Mouse (Mus musculus) thymus, postnatal 14 days (tissue): ENCODE measurements around the gene Hnrnpa1.

Source experiments
- DNase-seq: peaks from one replicate; pipeline ENCODE4 v3.0.0; 2021

The Hnrnpa1 gene

DNA sequence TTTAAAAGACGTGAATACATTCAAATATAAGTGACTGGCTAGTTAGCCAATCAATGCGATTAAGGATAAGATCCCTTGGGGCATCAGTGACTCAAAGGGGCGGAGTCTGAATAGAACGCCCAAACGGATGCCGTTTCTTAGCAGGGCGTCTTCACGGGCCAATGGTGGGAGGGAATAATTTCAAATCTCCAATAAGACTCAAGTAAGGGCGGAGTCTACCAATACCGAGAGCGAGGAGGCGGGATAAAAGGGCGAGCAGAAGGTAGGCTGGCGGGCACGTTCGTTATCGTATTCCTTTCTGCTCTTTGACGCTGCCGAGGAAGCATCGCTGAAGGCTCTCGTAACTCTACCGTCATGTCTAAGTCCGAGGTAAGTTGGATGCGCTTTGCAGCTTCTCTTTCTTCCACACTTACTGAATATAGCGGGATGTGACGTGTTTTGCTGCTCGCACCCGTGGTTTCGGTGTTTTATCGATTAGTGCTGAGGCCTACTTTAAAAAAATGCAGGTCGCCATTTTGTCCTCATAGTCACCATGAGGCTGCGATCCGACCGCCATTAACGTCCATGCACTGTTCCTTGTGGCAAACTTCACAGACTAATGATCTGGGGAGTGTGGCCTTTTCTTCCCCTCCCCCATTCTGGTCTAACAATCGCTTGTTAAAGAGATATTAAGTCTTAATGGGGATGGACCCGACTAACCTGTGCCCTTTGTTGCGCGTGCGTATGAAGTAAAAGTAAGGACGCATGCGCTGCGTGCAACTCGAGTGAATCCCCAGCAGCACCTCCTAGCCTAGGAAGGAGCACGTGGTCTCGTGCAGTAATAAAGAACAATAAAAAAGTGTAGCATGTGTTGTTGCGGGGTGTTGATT lies at the start of gene Hnrnpa1:
Gene Hnrnpa1, plus strand, starts transcription at position 273 of the 869 bp plus-strand sequence.
- peak; percentile 93 for DNase-seq

DNA sequence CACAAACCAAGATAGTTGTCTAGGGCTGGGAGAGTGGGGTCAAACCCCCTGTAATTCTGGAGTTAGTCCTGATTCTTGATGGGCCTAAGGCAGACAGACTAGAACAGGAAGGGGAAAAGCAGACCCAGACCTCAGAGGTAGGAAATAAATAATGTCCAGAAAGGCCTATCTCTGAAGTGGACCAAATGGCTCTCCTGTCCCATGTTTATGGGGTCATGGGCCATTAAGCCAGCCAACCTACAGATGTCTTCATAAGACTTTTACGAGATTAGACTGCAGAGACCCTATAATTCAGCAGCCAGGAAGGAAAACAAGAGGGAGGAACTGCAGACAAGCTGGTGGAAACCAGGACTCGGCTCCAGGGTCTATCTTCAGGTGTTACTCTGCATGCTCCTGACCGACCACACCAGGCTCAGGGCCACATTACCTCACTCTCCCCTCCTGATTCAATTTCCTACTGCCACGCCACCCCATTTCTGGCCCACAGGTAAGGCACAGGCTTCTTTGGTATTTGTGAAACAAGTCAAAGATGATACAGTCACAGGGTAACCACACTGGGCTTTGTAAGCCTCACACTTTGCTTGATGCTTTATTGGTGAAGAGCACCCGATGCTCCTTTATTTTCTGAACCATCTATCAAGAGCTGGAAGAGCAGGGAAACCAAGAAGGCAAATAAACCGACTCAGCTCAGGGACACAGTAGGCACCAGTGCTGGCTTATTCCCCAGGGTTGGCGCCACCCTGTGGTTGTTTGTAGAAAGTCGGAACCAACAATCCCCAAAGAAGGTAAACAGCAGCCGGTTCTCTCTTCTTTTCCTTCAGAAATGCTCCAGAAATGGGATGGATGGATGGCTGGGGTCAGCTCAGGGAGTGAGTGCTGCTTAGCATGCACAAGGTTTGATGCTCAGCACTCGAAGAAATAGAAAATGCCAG lies 49.4 kb upstream of the Hnrnpa1 start:
- peak; percentile 45 for DNase-seq

DNA sequence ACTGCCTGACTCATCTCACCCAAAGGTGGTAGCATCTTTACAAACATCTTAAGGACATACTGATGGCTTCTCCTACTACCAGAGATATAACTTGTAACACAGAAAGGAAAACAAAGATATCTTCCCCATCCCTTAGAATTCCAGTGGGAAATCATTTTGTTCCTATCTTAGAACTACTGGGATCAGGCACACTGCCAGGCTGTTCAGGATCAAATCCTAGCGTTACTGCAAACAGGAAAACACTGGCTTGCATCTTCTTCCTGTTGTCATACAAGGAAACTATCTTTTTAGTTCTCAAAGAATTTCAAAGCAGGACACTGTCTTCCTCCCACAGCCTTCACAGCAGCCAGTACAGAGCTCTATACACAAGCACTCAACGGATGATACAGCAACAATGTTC lies 46.6 kb upstream of the Hnrnpa1 start:
- no peak for DNase-seq

DNA sequence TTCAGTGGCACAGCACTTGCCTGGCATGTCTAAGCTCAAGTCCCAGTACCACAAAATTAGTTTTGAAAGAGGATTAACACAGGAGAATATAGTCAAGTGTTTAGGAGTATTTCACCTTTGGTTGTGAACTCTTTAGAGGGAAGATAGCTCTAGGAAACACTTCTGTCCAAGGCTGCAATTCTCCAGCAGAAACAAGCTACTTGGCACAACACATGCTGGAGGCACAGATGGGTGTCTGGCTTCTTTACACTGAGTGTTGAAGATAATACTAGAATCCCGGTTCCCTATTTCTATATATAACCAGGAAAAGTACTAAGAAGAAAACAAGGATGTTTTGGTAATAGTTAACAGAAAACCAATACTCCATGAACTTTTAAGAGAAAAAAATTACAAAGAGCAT lies 43.4 kb upstream of the Hnrnpa1 start:
- no peak for DNase-seq

DNA sequence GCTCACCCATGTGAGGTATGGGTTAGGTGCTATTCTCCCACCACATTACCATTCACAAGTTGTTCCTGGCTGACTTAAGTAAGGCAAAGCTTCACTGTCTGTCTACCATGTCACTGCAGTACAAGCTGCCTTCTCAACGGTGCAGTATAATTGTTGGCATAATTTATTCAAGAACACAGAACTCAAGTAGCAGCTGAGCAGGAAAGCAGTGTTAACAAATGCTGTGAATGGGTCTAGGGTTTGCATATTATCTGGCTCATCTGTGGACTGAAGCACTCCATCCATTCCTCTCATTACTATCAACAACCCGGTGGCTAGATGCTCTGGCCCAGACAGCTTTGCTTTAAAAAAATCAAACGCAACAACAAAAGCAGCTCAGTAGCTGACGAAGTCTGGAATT lies 42.4 kb upstream of the Hnrnpa1 start:
- DNase-seq: no peak

DNA sequence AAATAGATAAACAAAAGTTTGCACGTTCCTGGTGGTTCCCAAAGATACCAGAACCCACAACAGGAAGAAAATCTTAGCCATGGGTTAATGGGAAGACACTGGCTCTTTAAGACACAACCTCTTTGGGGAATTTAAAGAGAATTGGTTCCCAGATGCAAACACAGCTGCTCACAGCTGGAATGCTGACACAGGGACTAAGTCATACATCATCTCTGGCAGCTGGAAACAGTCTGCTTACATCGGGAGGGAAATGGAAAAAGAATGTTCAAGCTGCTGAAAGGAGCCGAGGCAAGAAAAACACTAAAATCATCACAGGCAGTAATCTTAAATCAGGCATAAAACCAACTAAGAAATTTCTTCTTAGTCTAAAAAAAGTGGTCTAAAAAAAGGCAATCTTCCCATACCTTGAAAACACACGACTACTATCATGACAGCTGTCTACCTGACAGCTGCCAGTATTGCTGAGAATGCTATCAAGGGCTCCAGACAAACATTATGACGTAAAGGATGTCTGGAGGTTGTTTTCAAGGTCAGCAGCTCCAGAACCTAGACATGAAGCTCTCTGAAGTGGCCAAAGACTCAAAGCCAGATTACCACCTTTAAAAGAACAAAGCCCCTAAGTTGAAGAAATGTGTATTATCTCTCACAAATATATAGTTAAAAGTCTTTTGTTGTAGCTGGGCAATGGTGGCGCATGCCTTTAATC lies 38.0 kb upstream of the Hnrnpa1 start:
- DNase-seq: no peak

DNA sequence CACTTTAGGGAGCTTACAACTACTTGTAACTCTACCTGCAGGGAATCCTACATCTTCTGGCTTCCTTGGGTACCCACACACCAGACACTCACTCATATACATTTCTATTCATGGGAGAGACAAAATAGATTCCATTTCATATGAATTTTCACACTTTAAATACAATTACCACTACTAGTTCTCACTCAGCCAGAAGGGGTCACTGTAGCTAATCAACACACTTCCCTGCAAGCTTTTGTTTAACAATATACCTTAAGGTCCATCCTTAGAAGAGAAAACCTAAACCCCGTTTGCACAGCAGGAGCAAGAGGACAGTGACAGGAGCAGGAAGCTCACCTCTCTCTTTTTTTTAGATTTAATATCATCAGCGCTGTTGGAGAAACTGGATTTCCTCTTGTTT lies 35.1 kb upstream of the Hnrnpa1 start:
- peak; percentile 28 for DNase-seq

DNA sequence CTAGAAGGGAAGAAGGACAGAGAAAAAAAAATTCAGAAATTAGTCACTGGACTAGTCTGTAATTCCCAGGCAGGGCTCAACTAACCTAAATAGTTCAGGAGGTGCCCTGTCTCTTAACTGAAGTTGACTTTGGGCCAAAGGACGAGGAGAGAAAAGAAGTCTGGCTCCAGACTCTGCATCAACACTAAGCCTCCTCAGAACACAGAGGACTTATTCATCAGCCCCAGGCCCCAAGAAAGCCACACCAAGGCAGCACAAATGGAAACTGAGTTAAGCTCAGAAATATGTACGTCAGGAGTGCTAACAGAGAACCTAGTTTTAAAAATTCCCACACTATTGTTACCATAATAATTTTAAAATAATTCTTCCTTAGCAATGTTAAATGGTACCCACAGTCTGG lies 26.1 kb upstream of the Hnrnpa1 start:
- DNase-seq: no peak

DNA sequence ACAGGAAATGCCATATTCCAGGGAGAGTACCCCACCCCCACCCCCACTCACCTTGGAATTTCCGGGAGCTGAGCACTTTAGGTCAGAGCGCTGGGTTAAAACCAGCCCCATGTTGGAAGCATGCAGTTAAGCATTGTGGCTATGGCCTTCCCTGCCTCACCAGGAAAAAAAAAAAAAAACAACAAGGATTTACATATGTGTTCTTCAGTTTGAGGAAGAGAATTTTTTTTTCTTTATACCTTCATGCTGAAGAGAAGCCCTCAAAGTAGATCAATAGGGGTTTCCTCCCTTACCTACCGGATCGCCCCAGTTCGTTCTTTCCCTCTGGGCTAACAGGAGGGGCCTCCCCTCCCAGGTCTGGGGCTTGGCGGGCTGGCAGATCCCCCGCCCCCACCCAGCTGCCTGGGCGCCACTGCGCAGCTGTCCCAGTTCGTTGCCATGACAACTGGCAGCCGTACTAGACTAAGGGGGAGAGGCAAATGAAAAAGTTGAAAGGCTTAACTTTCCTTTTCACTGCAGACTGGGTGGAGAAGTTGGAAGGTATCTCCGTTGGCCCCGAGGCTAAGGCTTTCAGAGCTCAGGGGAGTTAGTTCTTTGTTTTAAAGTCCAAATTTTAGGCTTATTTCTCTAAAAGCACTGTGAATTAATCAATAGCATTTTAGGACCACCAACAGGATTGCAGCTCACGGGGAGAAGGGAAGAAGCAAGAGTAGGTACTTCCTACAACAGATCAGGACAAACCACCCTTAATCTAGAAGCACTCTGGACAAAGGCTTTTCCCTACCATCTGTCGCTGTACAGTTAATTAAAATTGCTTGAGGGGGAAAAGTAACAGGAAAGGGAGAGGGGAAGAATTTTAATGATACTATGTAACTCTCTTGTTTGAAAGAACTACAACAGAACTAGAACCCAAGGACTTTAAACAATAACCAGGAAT lies 25.0 kb upstream of the Hnrnpa1 start:
- peak; percentile 95 for DNase-seq

DNA sequence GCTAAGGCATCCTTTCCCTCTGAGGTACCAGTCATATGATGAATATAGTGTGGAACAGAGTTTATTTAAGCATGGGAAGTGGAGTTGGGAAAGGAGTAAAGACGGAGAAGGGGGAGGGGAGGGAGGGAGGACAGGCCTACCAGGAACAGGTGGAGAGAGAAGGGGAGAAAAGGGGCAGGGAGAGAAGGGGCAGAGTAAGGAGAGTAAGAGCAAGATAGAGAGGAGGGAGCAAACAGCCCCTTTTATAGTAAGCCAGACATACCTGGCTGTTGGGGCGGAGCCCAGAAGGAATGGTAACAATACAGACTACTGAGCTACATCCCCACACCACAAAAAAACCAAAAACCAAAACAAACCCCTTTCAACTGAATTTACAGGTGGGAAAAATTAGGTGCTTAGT lies 24.2 kb upstream of the Hnrnpa1 start:
- DNase-seq: no peak

DNA sequence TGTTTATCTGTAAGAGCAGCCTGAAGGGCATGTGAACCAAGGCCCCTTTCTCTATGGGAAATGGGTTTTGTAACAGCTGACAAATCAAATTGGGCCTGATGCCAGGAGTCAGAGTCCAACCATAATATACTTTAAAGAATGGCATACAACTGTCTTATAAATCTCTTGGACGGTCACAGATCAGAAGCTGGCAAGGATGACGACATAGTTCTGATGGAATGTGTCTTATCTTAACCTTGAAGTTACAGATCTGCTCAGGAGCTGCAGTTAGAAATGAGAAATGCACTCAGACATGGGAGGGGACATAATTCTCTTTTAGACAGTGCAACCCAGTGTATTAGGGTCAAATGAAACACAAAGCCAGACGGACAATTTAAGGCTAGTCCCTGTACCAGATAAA lies 19.4 kb upstream of the Hnrnpa1 start:
- DNase-seq: no peak

DNA sequence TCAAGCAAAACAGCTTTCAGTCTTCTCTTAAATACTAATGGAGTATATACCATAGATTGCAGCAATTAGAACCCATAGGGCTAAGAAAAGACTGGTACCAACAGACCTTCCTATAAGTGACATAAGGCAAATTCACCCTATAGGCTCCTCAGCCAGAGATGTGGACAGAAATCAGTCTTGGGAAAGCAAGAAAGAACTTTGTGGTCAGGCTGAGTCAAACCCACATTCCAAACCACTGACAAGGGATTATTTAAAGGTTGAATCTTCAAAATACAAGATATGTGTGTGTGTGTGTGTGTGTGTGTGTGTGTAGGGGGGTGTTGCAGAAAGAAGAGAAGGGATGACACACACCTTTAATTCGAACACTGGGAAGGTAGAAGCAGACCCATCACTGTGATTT lies 18.8 kb upstream of the Hnrnpa1 start:
- DNase-seq: no peak

DNA sequence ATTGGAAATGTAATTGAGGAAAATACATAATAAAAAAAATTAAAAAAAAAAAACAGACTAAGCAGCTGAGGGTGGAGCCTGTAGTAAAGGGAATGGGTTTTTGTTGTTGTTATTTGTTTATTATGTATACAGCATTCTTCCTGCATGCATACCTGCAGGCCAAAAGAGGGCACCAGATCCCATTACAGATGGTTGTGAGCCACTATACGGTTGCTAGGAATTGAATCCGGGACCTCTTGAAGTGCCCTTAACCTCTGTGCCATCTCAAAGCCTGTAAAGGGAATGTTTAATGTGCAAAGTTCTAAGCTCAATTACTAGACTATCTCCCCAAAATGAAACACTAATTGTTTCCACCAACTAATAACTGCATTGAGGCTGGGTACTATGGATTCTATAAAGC lies 16.1 kb upstream of the Hnrnpa1 start:
- no peak for DNase-seq

DNA sequence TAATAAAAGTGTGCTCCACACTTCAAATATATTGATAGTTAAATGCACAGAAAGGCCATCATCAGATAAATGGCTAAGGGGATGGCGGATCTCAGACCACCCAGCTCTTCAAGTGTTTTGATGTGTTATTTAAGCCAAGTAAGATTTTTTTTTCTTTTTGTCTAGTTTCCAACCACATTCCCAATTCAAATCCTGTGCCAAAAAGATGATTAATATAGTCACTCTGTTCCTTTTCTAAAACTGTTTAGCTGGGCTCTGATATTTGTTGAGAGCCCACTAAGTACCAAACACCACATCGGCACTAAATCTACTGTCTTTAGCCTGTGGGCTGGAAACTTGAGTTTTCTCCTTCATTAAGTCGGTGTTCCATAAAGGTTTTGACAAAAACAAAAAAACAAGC lies 13.2 kb upstream of the Hnrnpa1 start:
- DNase-seq: no peak

DNA sequence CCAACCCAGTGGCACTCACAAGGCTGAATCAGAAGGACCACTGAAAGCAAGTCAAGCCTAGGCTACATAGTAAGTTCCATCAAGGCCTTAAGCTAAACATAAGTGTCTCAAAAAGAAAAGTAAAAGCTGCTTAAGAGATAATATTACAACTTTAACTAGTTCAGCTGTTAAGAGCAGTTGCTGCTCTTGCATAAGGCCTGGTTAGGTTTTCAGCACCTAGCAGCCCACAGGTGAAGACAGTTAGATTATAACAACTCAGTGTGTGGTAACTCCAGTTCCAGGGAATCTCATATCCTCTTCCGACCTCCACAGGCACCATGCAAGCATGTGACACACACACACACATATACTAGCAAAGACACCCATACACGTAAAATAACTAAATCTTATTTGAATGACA lies 12.7 kb upstream of the Hnrnpa1 start:
- no peak for DNase-seq

DNA sequence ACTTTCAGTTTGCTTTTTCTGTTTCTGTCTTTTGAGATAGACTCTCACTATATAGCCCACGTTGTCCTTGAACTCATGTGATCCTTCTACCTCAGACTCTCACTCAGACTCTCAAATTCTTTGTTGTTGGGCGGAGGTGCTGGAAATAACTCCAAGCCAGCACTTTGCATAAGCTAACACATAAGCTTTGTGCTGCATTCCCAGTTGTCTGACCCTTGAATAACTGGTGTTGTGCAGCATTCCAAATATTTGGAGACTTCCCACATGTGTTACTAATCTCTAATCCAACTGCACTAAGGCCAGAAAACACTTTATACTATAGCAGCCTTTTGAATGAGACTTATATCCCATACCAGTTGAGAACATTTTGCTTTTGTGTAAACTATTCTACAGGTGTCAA lies 11.3 kb upstream of the Hnrnpa1 start:
- DNase-seq: no peak

DNA sequence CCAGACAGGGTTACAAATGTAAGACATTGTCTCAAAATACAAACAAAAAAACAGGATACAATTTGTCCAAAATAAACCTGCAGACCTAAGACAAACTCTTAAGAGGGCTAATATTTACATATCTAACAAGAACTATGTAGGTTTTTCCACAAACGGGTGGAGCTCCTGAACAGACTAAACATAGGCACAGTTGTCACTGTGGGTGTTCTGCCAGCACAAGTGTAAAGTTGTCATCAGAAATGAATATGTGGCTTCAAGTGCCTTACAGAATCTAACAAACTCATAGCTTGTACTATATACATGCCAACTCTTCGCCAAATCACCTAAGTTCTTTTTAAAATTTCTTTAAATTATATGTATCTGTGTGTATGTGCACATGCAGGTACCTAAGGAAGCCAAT lies 7.1 kb upstream of the Hnrnpa1 start:
- no peak for DNase-seq

DNA sequence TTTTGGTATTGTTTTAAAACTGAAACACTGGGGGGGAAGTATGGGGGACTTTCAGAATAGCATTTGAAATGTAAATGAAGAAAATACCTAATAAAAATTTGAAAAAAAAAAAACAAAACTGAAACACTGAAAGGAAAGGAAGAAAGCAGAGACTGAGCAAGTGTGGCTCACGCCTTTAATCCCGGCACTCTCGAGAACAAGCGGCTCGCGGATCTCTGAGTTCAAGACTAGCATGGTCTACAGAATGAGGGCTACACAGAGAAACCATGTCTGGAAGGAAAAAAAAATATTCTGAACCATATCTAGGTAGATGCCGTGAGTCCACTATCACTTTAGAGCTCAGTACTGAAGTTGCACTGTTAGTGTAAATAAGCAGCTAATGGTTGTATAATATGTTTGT lies 2.9 kb upstream of the Hnrnpa1 start:
- DNase-seq: no peak

DNA sequence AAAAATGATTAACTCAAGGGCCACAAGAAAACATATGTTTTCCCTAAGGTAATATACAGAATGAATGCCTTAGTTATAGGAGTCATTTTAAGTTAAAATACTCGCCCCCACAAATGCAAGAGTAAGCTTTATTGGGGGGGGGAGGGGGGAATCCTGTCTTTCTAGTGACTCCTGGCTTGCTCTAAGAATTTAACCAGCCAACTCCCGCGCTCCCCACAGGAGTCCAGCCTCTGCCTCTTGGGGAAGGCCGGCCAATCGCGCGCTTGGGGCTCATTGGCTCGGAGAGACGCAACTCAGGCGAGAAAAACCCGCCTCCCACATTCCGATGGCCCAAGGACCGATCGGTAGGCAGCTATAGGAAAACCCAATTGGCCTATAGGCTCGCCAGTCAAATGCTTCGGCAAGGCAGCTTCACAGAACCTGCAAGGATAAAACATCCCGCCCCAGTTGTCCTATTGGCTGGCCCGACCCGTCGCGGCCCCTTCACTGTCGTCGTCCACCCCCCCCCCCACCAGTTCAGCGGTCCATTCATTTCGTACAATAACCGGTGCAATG lies 1.0 kb upstream of the Hnrnpa1 start:
- DNase-seq: peak; percentile 92

DNA sequence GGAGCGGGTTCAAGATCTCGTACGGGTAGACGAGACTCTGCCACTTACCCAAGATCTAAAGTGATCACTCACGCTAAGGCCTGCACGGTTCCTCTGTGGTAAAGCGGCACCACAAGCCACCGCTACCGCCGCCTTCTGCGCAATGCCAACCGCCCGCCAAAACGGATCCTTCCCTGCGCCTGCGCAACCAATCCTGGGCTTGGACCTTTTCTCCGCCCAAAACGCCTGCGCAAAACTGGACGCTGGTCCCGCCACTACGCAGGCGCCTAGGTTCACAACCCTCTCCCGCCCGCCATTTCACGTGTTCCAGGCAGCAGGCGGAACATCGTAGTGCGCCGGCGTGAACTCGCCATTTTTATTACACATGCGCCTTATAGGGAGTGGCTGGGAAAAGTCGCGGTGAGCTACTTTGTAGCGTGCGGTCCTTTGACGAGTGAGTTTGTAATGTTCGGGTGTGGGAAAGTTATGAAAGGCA lies 510 bp upstream of the Hnrnpa1 start, which contains the start of gene Cbx5:
Gene Cbx5, minus strand, starts transcription at position 132 of the 475 bp plus-strand sequence.
- peak; percentile 95 for DNase-seq
